Mouse (Mus musculus): Measurements from ENCODE around the gene Chpt1.
"Not testable (repeated sequence)": the region's sequence is repeated elsewhere in the genome, so short reads cannot be mapped to it uniquely, and the experiment has no call there.

Gene Chpt1

DNA sequence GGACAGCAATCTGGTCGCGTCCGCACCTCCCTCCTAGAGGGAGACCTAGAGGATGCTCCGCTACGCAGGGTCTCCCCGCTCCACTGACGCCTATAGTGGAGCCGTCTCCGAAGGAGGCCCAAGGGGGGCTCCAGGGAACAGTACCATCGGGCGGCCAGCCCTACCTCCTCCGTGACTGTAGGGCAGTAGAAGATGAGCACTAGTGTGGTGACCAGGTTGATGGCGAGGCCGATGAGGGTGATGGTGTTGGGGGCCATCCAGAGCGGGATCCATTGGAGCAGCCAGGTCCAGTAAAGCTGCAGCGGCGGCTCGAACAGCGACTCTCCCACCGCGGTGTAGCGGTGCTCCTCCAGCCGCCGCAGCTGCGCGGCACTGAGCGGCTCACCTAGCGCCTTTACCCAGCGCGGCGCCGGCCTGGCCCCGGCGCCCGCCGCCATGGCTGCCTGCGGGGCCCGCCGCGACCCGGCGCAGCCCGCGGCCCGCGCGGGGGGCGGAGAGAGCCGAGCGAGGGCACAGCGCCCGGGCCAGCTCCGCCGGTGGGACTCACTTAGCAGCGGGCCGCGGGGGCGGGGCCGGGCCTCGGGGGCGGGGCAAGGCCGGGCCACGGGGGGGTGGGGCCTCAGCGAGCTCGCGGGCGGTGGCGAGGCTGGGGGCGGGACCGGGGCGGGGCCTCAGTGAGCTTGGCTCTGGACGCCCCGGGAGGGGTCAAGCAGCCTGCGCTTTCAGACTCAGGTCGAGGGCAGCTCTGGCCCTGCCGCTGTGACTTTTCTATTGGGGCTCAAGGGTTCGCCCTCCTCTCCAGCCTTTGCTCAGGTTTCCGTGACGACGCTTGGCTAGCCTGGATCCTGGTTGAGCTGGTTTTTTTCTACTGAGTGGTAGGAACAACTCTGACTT, at the start of gene Chpt1:
Chpt1 (minus strand) TSS at position 653 of the 894 bp plus-strand sequence.
- DNase-seq, result peak; percentile 71

DNA sequence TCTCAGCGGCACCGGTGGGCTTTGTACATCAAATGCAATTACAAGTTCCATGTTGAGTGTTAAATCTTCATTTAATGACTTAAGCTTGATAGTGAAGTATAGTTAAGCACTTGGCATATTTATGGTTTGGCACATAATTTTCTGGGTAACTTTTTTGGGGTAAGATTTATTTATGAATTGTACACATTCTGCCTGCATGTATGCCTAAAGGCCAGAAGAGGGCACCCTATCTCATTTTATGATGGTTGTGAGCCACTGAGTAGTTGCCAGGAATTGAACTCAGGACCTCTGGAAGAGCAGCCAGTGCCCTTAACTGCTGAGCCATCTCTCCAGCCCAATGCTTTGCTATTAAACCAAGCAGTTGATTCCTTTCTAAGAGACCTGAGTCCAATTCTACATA, 48.9 kb upstream of the Chpt1 start:
- DNase-seq, result no peak

DNA sequence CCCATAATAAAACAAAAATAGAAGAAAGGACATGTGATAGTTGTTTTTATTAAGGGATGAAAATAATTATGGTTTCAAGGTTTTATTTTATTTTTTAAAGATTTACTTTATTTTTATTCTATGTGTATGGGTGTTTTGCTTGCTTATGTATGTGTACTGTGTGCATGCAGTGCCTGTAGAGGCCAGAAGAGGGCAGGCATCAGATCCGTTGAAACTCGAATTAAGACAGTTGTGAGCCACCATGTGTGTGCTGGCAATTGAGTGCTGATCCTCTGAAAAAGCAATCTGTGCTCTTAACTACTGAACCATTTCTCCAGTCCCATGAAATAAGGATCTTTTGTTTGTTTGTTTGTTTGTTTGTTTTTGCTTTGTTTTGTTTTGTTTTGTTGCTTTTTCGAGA, 46.4 kb upstream of the Chpt1 start:
- no peak for DNase-seq

DNA sequence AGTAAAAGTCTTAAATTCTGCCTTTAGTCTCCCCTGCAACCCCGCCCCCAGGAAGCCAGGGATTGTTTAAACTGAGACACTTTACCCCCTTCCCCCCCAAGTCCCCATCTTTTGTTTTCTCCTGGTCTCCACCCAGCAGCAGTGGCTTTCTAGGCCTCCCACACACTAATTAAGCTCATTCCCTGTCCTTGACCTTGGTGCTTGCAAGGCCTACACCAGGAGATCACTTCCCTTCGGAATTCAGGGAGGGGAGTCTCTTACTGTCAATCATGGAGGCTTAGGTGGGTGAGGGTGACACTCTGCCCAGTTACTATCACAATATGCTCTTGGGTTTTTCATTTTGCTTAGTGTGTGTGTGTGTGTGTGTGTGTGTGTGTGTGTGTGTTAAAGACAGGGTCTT, 43.8 kb upstream of the Chpt1 start:
- no peak for DNase-seq

DNA sequence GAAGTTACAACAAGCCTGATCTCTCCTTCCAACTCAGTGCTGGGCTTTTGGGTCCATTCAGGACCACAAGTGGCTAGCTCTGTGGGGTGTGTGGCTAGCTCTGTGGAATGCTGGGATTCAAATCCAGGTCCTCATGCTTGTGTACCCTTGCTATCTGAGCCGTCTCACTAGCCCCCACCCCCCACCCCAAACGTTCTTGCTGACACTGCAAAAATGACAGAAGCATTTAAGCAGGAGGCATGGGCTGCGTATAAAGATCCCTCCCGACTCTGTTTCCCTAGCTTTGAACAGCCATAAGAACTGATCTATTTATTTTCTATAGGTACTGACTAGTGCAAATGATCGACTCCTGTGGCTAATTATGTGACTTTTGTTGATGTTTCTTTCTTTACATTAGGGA, 26.8 kb upstream of the Chpt1 start:
- no peak for DNase-seq

DNA sequence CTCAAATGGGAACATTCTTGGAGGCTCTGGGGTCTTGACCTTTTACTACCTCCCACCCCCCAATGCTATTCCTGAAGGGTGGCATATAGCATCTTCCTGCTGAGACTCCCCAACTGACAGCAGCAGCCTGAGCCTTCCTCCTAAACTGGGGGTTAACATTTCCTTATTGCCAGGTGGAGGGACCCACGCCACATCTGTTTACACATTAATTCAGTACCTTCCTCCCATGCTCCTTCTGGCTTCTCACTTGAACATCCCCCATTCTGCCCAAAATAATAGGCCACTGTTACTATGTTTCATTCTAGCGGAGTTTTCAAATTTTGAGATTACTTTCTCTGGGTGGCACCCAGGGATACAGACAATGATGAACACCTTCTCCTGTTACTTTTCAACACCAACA, 20.1 kb upstream of the Chpt1 start:
- no peak for DNase-seq

DNA sequence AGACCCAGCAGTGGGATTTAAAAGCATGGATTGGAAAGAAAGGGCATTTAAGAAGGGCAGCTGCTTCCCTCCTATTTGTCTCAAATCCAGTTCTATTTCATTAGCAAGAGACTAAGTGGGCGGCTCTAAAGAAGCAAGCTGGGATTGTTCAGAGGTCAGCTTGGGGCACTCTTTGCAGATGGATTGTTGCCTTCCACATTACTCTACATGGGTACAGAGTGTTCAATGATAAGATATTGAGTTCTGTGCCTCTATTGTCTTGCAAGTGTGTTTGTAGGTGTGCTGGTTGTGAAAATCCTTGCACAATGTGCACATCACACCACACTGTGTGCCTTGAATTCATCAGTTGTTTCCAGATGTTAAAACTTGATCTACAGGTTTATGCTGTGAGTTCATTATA, 19.3 kb upstream of the Chpt1 start:
- DNase-seq, result no peak

DNA sequence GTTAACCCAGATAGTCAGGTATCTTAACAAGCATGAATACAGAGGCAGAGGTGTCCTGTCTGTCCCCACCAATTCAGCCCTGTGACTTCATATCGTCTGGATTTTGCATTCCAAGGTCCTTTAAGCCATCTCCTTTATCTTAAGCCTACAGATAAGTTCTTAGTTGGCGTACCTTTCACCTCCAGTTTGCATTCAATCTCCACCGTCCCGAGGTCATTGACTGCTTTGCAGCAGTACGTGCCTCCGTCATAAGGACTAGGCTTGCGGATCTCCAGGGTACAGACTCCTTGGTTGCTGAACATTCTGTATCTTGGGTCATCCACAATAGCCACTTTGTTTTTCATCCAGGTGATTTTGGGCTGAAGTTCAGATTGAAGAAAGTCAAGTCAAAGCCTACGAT, 18.9 kb upstream of the Chpt1 start:
- DNase-seq, result no peak

DNA sequence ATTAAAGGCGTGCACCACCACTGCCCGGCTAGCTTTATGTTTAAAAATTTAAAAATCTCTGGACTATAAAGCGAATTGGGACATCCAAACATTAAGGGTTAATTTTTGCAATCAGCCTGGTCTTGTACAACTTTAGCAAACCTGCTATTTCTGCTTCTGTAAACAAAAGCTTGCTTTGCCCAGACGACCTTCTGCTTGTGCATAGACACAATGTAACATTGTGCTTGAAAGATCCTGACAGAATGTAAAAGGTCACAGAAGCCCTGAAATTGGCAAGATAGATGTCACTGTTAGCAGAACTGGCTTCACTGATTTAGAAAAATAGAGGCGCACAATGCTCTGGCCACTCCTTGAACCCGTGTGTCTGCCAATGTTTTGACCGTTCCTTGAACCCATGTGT, 11.2 kb upstream of the Chpt1 start:
- DNase-seq, result not testable (repeated sequence)

DNA sequence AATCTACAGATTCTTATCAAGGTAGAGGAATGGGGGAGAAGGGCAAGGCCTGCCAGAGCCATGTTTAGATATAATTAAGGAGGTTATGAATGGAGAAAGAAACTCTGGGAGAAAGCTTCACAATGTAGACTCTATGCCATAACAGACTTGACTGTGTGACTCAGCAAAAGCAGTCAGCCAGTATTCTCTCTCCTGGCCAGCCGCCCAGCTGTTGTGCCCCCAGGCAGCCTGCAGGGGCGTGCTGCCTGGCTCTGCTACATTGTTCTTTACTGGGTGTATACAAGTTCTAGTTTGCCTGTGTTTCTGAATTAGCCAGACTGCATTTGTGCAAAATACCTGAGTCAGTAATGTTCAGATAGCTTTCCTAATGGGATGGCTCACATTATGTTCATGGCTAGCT, 10.6 kb upstream of the Chpt1 start:
- DNase-seq, result peak in 1 of 2 experiments; percentile 6

DNA sequence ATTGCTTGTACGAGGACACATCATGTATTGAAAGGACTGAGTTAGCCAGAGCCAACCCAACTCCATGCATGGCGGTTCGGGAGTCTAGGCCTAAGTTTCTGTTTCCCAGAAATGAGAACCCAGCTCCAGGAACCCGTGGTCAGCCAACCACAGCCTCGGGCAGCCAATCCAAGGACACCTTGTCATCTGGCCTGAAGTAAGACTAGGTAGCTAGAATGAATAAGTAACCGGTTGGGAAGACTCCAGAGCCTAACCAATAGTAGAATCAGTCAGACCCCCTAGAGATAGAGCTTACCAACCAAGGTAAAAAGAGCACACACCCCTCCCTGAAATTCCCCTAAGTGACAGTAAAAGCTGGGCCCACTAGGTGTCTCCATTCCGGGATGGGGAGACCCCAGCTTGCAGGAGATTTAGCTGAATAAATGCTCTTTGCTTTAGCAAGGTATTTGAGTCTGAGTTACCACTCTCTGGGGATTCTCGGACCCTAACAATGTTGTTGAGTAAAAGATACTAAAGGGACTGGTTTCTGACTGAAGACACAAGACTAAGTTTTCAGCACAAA, 9.8 kb upstream of the Chpt1 start:
- DNase-seq, result no peak

DNA sequence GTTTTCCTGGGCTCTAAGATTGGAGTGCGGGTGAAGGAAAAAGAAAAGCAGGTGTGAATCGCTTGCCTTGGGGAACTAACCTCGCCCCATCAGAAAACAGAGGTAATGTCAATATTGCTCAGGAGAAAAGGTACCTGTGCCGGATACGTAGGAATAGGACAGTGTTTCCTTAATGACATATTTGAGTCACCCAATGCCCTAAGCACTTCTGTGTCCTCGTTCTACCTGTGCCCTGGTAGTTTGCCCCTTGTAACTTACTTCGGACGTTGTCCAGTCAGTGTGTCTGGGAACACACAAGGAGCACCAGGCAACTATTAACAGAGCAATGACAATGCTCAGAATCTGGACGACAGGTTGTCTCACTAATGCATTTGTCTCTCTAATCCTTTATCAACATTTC, 7.5 kb upstream of the Chpt1 start:
- DNase-seq, result no peak

DNA sequence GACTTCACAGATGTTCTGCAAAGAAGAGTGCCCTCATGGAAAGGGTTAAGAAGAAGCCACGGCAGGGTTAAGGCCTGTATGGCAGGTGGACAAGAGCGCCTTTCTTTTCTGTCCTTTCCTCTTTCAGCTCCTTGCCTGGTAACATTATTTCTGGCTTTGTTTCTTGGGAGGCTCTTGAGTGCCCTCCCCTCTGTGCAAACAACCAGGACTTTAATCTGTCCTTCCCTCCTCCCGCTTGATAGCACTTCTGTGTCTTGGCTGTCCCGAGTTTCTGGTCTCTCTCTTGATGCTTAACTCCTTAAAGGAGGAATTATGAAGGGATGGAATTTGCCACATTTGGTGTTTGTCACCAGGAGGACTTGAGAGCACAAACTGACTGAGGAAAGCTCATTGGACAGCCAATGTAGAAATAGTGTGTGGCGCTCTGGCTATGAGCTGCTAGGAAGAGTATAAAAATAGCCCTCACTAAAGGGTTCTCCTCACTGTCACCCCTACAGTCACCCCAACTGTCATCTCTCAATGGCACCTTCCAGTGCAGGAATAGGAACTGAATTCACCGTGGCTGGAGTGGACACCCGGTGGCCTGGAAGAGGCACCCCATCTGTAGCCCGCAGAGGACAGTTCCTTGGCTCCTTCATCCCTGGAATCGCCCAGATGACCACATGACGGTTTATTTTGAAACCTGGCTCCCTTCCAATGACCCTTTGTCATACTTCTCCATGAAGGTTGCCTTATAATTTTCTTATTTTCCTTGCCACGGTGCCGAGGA, 6.8 kb upstream of the Chpt1 start:
- no peak for DNase-seq

DNA sequence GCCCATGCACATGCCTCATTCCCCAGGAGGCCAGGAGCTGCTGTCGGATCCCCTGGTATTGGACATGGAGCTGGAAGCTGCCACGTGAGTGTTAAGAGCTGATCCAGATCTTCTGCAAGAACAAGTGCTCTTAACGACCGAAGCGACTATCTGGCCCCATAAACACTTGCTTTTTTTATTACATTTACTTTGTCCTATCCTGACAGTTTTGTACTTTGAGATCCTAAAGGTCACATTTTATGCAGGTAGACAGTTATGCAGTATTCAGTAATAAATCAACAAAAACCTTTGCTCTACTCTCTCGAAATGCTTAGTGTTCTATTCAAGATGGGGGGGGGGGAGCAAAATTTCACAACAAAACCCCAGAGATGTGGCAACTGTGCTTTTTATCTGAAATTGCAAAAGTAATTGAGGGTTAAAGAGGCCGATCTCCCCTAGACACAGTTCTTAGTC, 3.8 kb upstream of the Chpt1 start:
- no peak for DNase-seq

DNA sequence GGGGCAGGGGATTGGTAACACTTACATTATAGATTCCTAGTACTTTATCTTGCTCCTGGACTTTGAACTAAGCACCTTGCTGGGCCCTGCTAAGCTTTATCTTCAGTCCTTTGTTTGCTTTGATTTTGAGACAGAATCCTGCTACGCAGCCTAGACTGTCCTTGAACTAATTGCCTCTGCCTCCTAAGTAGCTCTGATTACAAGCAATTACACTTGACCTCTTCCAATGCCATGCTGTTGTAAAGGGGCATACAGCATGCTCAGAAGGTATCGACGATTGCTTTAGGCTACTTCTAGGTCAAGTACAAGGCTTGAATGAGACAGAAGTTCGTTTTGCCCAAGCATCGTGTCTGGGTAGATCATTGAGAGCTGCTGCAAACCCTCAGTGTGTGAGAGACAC, 1.4 kb upstream of the Chpt1 start:
- no peak for DNase-seq

DNA sequence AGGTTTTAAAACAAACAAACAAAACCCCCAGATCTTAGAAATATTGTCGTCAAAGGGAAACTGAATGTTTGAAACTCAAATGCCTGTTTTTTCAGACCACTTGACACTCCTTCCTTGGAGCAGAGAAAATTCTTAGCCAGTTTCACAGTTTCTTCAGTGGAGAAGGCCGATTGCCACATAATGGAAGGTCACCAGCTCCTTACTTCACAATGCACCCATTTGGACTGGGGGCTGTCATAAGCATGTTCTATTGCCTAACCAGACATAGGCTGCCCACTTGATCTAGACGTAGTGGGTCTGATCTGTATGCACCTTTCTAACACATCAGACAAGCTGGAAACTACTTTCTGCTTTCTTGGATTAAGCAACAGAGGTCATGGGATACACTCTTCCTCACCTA, 608 bp upstream of the Chpt1 start:
- DNase-seq, result no peak

DNA sequence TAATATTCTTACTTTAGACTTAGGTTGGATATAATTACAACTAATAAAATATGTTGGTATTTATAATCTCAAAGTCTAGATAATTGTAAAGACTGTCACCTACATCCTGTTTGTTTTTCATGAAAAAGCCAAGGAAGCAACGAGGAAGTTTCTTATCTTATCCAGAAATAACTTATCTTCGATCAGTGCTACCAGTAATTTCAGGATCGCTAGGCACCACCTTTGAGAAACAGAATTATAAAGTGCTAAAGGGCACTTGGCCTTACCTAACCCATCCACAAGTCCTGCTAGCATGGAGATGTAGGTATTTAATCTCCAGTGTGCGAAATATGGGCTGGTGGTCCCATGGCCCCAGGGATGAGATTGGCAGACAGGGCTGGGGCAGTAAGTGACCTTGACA, 954 bp downstream of the Chpt1 start:
- DNase-seq, result no peak

DNA sequence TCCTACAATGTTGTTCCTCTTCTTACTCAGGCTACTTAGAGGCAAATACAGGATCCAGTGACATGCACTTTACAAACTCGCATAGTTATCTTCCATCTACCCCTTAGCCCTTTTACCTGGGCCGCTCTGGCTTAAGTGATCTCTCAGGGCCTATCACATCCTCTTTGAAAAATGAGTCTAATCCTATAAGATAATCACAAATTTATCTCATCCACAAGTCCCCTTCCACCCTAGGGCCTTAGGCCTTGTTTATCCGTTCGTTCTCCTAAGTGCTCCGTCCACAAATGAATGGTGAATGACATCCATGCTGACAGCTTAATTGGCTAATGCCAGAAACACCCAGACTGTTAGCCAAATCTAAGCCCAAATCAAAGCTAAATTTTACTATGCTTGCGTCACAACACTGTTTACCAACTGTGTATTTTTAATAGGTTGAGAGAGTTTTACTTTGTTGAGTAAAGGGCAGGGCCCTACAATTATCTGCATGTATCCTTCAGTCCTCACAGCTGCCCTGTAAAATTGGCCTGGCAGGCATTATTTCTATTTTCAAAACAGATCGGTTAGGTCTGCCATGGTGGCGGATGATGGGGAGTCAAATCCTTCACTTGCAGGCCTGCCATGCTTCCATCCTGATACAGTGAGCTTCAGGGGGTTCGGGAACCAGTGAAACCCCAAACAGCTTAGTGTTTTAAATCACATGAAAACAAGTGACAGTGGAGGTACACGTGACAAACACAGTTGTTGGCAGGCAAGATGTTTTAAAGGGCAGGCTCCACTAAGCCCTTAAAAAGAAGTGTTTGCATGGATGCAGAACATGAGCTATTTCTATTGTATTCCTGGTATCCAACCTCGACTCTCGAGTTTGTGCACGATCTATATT, 1.7 kb downstream of the Chpt1 start:
- DNase-seq, result no peak

DNA sequence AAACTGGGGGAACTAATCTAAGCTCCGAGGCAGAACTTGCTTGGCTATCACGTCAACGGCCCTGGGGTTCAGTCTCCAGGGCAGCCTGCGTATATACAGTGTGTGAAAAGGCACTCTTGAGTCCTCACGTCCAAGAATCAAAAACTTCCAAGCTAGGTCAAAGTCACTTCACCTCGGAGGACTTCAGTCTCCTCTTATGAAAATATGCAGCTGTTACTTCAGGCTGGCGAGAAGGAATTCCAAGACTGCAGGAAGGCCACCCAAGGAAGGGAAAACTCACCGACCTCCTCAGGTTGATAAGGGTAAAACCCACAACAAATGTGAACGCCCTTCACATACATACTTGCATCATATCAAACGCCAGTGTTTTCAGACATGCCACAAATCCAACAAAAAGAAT, 2.5 kb downstream of the Chpt1 start:
- no peak for DNase-seq

DNA sequence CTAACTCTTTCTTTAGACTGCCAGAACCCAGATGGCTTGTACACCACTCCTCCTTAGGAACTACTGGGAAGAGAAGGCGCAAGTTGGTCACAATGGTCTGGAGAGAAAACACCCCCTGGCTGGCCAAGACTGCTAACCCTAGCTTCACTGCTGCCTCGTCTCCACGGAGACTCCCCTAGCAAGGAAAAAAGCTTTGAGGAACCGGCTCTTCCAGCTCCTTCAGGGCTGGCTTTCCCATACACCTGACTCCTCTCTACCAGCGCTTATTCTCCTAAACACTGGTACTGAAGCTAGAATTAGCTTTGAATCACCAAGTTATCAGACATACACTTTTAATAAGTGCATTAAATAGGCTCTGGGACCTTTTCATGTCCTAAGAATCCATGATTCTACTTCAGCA, 3.9 kb downstream of the Chpt1 start:
- DNase-seq, result no peak

DNA sequence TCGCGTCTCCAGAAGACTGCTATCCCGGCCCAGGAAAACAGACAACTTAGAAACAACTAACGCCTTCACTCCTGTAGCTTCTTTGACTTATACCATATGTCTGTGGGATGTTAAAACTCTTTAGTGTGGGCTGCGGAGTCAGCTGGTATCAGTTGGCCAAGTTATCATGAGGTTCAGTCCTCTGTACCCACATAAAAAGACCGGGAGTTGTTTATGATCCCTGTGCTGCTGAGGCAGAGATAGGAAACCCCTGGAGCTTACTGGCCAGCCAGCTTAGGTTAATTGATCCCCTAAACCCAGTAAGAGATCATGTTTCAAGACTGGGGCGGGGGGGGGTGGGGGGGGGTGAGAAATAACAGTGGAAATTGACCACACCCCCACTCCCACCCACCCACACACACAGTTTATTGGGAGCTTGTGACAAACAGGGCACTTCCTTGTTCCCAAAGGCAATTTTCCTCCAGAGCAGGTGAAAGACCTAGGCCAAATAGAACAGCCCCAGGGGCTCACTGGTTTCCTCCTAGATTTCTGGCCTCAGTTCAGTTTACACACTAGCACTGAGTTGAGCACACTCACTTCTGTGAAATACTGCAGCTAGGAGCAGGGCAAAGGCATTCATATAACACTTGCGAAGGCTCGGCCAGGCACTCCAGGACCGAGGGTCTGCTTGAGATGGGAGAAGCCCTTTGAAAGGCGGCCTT, 6.9 kb downstream of the Chpt1 start:
- DNase-seq, result no peak

DNA sequence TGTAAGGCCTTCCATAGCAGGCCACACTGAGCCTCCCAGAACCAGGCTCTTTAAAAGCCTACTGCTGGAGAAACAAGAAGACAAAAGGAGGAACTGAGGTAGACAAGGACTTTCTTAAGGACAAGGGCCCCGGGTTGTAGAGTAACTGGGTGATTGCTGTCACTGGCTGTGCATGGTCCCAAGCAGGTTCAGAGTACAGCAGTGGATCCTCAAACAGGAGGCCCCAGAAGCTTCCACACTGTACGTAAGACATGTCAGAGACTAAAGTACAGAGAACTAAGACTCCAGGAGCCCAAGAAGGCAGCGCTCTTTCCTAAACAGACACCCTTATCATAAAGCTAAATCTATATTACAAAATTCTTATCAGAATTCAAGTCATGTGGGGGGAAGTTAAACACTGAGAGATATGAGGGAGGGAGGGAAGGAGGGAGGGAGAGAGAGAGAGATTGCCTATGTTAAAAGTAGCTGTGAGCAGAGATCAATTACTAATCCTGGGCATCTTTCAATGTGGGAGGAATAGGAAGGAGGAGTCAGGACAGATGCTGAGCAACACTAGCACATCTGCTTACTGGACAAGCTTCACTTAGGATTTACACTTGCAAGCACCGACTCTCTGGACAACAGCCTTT, 8.8 kb downstream of the Chpt1 start:
- DNase-seq, result no peak

All from thymus, adult 18-20 months (tissue).